Mouse (Mus musculus) left cerebral cortex, adult 8-10 months (tissue): Measurements from ENCODE around the gene Ttc24. TPM values are rescaled to one million over a fixed set of nuclear protein-coding genes. Genes with fewer than 3 reads are reported as not detected.

Experiments
- DNase-seq, 2 experiments: peaks; one replicate each; pipeline ENCODE4 v3.0.0; 2022; ENCODE audit warnings: low spot score in 2 of 2
- total RNA-seq, 4 experiments: library from RNA; stranded (reverse); gene quantifications; 2 replicates each; pipeline ENCODE4 v1.2.4; 2022

The Ttc24 gene
- total RNA-seq: not detected

- no peak for DNase-seq
These were observed at the start of gene Ttc24 for GRCm38 (mm10) chr3:88078204-88078603. Gene Ttc24, minus strand, starts transcription at chr3:88078304.

DNA sequence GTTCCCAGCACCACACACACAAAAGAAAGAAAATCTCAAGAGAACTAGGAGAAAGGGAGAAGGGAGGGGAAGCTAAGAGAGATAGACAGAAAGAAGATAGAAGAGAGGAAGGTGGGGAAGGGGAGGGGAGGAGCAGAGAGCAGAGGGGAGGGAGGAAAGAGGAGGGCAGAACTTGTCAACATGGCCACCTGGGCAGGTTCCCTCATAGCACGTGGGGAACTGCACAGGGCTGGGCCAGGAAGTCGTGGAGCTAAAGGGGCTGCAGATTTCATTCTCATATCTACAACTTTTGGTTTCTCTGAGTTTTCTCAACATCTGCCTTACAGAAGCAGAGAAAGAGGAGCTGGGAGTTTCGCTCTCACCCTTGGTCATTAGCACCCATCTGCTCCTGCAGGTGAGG is 49.5 kb upstream of the Ttc24 start:
- DNase-seq: no peak

GRCm38 (mm10) chr3:88126181-88126580 is 48.1 kb upstream of the Ttc24 start:
- no peak for DNase-seq

DNA sequence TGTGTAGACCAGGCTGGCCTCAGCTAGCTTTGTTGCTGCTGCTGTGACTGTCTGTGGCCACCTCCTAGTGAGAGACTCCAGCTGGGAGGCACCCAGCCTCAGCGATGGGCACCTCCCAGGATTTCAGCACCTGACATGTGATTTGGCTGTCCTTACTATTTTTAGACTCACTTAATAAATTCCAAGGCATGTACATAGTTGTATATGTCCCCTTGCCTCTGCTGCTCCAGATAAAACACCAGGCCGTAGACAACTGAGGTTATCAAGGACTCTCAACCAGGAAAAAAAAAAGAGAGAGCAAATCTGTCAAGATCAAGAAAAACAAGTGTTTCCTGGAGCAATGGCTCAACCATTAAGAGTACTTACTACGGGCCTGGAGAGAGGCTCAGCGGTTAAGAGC is 47.1 kb upstream of the Ttc24 start:
- DNase-seq: no peak

- no peak for DNase-seq
These were observed 43.3 kb upstream of the Ttc24 start for GRCm38 (mm10) chr3:88121164-88122131.

- no peak for DNase-seq
These were observed 42.1 kb upstream of the Ttc24 start for GRCm38 (mm10) chr3:88120117-88120651.

DNA sequence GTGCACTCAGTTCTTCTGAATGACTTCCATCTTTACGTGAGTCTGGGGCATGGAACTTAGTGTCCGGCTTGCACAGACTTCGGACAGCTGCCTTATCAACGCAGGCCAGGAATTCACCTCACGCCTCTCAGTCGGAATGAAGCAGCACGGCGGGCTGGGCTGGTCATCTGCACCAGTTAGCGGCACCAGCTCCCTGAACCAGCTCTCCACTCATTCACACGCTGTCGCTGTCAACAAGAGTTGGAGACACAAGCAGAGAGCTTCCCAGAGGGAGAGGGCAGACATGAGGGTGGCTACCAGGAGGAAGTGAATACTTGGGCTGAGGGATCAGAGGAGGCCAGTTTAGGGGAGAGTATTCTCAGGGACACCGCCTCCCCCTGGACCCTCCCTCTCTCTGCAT is 36.3 kb upstream of the Ttc24 start:
- no peak for DNase-seq

GRCm38 (mm10) chr3:88109126-88109525 is 31.0 kb upstream of the Ttc24 start:
- DNase-seq: no peak

- DNase-seq: no peak
These were observed 28.0 kb upstream of the Ttc24 start for GRCm38 (mm10) chr3:88106126-88106525.

DNA sequence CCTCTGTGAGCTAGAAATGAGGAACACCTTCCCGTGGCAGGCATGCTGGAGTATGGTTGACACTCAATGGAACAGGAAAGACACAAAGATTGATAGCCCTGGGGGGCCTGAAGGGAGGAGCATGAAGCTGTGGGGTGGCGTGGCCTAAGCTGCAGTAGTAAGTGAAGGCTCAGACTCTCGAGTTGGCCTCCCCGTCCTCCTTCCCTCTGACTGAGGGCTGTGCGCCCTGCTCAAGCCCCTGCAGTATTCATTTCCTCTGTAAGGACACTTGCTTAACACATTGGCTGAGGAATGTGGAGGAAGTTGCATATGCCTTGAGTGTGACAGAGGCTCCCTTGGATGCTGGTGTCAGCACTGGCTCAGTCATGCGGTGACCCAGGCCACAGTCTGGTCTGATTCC is 24.5 kb upstream of the Ttc24 start:
- DNase-seq: no peak

DNA sequence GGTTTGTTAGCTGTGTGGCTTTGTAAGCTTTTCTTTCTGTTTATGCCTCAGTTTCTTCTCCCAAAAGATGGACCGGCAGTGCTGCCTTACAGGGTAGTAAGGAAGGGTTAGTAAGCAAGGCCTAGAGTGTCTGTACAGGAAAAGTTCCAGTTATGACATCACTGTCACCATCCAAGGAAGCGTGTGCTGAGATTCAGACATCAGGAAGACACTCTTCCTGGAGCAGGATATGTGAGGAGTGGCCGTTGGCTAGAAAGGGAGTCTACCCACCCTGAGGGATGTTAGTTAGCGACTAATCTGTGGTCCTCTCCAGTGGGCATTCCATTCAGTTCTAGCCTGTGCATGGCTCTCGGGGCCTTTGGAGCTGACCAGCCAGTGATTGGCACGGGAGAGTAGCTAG is 24.1 kb upstream of the Ttc24 start:
- no peak for DNase-seq

DNA sequence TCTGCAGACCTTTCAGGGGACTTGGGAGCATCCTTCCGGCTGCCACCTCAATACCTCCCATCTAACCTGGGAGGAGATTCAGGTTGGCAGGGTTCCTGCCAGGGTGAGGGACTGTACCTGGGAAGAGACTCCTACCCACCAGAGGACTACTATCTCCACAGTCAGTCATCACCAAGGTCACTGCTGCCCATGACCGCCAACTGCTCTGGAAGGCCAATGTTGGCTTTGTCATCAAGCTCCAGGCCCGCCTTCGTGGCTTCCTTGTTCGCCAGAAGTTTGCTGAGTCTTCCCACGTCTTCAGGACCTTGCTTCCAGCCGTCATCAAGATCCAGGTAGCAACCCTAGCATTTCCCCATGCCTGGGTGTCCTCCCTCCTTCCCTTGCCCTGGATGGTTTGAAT is 23.6 kb upstream of the Ttc24 start:
- DNase-seq: no peak

DNA sequence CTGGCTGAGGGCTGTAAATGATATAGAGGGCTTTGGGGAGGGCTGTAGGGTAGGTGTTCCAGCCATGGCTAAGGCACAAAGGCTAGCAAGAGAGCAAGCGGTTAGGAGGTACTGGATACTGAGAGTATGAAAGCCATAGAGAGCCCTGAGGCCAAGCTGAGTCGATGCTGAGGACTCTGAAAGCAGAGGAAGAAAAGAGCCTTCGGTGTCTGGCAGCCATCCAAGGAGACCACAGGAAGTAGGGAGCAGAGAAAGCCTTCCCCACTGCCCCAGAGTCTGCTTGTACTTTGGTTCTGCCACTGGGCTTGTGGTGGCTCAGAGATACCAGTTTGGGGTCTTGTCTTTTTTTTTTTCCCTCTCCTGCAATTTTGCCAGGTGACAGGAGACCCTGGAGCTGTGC is 22.1 kb upstream of the Ttc24 start:
- no peak for DNase-seq

DNA sequence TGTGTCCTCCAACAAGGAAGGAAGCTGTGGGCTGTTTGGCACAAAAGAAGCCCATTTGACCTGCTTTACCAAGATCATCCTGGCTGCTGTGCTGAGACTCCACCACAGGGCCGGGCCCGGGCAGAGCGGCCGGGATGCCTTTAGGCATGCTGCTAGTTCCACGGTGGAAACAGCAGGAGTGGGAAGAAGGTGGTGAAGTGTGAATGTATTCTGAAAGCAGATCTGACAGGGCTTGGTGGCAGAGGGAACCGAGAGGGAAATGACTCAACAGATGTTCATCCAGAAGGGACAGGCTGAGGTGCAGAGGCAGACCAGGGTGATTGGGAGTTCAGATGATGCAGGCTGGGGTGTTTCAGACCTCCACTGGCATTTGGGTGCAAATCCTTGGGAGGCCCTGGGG is 19.6 kb upstream of the Ttc24 start:
- DNase-seq: no peak

- DNase-seq: no peak
These were observed 16.0 kb upstream of the Ttc24 start for GRCm38 (mm10) chr3:88094126-88094525.

GRCm38 (mm10) chr3:88090616-88091015 is 12.5 kb upstream of the Ttc24 start:
- DNase-seq: no peak

DNA sequence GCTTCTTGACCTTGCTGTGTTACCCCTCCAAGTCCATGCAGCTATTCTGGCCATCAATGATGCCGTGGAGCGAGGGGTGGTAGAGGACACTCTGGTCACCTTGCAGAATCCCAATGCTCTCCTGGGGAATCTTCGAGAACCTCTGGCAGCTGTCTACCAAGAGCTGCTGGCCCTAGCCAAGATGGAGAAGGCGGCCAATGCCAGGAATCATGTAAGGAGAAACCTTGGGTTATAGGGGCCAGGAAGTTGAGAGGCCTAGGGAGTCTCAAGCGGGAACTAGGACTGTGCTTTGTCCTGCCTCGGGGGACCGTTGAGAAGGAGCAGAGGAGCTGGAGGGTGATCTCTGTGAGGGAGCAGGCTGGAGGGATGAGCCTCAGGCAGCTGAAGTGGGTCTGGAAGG is 12.0 kb upstream of the Ttc24 start:
- DNase-seq: no peak

DNA sequence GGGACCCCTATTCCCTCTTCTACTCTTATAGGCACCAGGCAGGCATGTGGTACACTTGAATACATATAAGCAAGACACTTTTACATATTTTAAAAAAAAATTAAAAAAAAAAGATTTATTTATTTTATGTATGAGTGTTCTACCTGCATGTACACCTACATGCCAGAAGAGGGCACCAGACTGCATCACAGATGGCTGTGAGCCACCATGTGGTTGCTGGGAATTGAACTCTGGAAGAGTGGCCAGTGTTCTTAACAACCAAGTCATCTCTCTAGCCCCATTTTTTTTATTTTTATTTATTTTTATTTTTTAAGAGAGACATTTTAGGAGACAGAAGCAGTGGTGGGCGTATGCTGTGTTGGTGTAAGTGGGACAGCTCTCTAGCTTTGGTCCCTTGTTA is 9.6 kb upstream of the Ttc24 start:
- no peak for DNase-seq

DNA sequence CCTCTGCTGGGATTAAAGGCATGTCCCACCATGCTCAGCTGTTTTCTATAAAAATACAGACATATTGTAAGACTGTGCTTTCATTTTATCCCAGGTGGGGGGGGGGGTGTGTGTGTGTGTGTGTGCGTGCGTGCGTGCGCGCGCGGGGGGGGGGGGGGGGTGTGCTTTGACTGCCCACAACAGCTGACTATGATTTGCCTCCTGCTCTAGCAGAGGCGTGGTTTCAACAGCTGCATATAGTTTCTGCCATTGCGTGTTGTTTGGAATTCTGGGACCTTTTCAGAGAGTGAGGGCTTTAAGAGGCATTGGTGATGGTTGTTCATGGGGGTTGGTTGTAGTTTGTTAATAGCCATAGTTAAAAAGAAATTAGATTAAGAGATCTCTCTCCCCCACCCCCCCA is 7.4 kb upstream of the Ttc24 start:
- DNase-seq: no peak

DNA sequence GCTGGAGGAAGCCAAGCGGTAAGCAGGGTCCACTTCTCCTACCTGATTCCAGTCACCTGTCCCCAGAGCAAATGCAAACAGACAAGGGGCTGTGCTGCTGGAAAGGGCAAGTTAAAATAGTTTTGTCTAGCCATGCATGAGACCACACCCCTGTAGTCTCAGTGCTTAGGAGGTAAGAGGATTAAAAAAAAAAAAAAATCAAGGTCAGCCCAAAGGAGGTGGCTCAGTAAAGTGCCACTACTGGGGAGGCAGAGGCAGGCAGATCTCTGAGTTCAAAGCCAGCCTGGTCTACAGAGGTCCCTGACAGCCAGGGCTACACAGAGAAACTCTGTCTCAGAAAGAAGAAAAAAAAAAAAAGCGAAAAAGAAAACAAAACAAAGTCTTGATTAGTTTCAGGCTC is 5.9 kb upstream of the Ttc24 start:
- DNase-seq: no peak

DNA sequence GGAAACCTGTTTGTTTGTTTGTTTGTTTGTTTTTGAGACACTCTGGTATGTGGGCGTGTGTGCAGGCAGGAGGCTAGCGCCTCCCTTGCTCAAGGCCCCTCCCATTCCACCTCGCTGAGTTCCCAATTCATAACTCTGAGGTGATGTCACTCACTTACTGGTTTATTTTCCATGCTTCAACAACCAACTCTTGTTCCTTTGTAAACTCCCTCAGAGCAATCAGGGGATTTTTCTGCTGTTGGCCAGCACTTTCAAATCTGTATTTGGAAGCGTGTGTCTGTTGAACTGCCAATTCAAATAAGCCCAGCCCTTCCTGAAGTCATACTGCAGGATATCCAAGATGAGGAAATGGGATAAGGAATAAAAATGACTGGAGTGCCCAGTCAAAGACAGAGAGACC is 4.6 kb upstream of the Ttc24 start:
- DNase-seq: no peak

GRCm38 (mm10) chr3:88082224-88082618 is 4.1 kb upstream of the Ttc24 start:
- DNase-seq: no peak
